Mouse (Mus musculus) cerebellum, postnatal 36 days (tissue): ENCODE results near the gene Cyp4f18.
"Not testable (repeated sequence)": the region's sequence is repeated elsewhere in the genome, so short reads cannot be mapped to it uniquely, and the experiment has no call there.

Source experiments
- DNase-seq, 2 experiments: peaks; one replicate each; pipeline ENCODE4 v3.0.0; 2021 to 2022; ENCODE audit warnings: mixed read lengths in 2 of 2

The Cyp4f18 gene

GRCm38 (mm10) chr8:72009473-72009872, at the start of gene Cyp4f18:
Gene Cyp4f18, minus strand, starts transcription at chr8:72009626.
- DNase-seq, result no peak

- DNase-seq, result not testable (repeated sequence)
These were observed 48.2 kb upstream of the Cyp4f18 start for GRCm38 (mm10) chr8:72057643-72058042.

- not testable (repeated sequence) for DNase-seq
These were observed 45.2 kb upstream of the Cyp4f18 start for GRCm38 (mm10) chr8:72054633-72055032.

- DNase-seq, result no peak
These were observed 33.1 kb upstream of the Cyp4f18 start for GRCm38 (mm10) chr8:72042493-72042892.

GRCm38 (mm10) chr8:72040918-72041317, 31.5 kb upstream of the Cyp4f18 start, which contains the start of gene Olfr372:
Gene Olfr372, plus strand, starts transcription at chr8:72041218.
- DNase-seq, result not testable (repeated sequence)

GRCm38 (mm10) chr8:72032926-72033325, 23.5 kb upstream of the Cyp4f18 start:
- peak; percentile 44 to 61 for DNase-seq

- peak; percentile 38 to 41 for DNase-seq
These were observed 15.5 kb upstream of the Cyp4f18 start for GRCm38 (mm10) chr8:72024886-72025285.

- no peak for DNase-seq
These were observed 10.4 kb upstream of the Cyp4f18 start for GRCm38 (mm10) chr8:72019816-72020215.

- peak in 1 of 2 experiments; percentile 10 for DNase-seq
These were observed 9.6 kb upstream of the Cyp4f18 start for GRCm38 (mm10) chr8:72019022-72019421.

- no peak for DNase-seq
These were observed 8.7 kb upstream of the Cyp4f18 start for GRCm38 (mm10) chr8:72018141-72018540.

GRCm38 (mm10) chr8:72017339-72017738, 7.9 kb upstream of the Cyp4f18 start:
- not testable (repeated sequence) for DNase-seq

GRCm38 (mm10) chr8:72013506-72014228, 4.2 kb upstream of the Cyp4f18 start:
- DNase-seq, result not testable (repeated sequence)

GRCm38 (mm10) chr8:72008134-72008641, 1.2 kb downstream of the Cyp4f18 start:
- DNase-seq, result no peak

GRCm38 (mm10) chr8:72006763-72007162, 2.7 kb downstream of the Cyp4f18 start:
- no peak for DNase-seq

- no peak for DNase-seq
These were observed 3.5 kb downstream of the Cyp4f18 start for GRCm38 (mm10) chr8:72005912-72006311.

- DNase-seq, result no peak
These were observed 6.5 kb downstream of the Cyp4f18 start for GRCm38 (mm10) chr8:72002942-72003341.

GRCm38 (mm10) chr8:72000223-72000622, 9.2 kb downstream of the Cyp4f18 start:
- DNase-seq, result no peak

- no peak for DNase-seq
These were observed 10.0 kb downstream of the Cyp4f18 start for GRCm38 (mm10) chr8:71999434-71999833.

- DNase-seq, result no peak
These were observed 20.4 kb downstream of the Cyp4f18 start for GRCm38 (mm10) chr8:71988867-71989599.

GRCm38 (mm10) chr8:71988110-71988866, 21.1 kb downstream of the Cyp4f18 start:
- peak; percentile 64 to 76 for DNase-seq

GRCm38 (mm10) chr8:71984601-71985000, 24.8 kb downstream of the Cyp4f18 start:
- no peak for DNase-seq

GRCm38 (mm10) chr8:71981456-71981855, 28.0 kb downstream of the Cyp4f18 start:
- DNase-seq, result no peak

- DNase-seq, result no peak
These were observed 28.4 kb downstream of the Cyp4f18 start for GRCm38 (mm10) chr8:71981032-71981431.
